Mouse (Mus musculus): ENCODE measurements around the gene Por. TPM values are rescaled to one million over a fixed set of nuclear protein-coding genes. Genes with fewer than 3 reads are reported as not detected.

Por gene
- total RNA-seq, 2 experiments from 2014 or later: 18.7 to 19.4 TPM

Small RNAs within 50 kb of the gene (microRNA-seq; reads per million reads assigned to microRNA genes)
- 0 reads per million in 2 experiments for gene Mir7034

Other genes with a start within 250 kb of the Por start
- gene Hip1, start 124.9 kb upstream of the Por start, total RNA-seq (2021): 10 to 100 TPM; 54.1 to 58.9 TPM
- gene Ccl26, start 106.5 kb upstream of the Por start, total RNA-seq (2021): not detected
- 1 to 10 TPM; 1.1 to 1.7 TPM for gene Ccl24, start 97.0 kb upstream of the Por start, total RNA-seq (2021)
- gene Rhbdd2, start 37.4 kb upstream of the Por start, total RNA-seq (2021): 10 to 100 TPM in 1 of 2 experiments, 1 to 10 TPM in 1; 9.4 to 10.8 TPM
- 1 to 10 TPM; 3.8 to 5.2 TPM for gene Tmem120a, start 74.4 kb downstream of the Por start, total RNA-seq (2021)
- gene Styxl1, start 108.4 kb downstream of the Por start, total RNA-seq (2021): not detected
- gene Mdh2, start 108.4 kb downstream of the Por start, total RNA-seq (2021): 1,000 to 10,000 TPM; 1,031 to 1,199 TPM
- not detected for gene Srrm3, start 136.9 kb downstream of the Por start, total RNA-seq (2021)
- gene Hspb1, start 217.9 kb downstream of the Por start, total RNA-seq (2021): 100 to 1,000 TPM; 257 to 459 TPM

Measured in gastrocnemius, postnatal 14 days (tissue).